Mouse (Mus musculus): ENCODE measurements around the gene Usp36. TPM values are rescaled to one million over a fixed set of nuclear protein-coding genes. Genes with fewer than 3 reads are reported as not detected.

Usp36 gene
- total RNA-seq, 2 experiments from 2014 or later: 24.8 to 26.3 TPM

Other genes starting within 250 kb of the Usp36 start
- gene Dnah17, start 159.6 kb downstream of the Usp36 start, total RNA-seq (2021): under 1 TPM; 0.08 to 0.33 TPM
- 10 to 100 TPM; 62.5 to 71.8 TPM for gene Cyth1, start 41.7 kb downstream of the Usp36 start, total RNA-seq (2021)
- 1 to 10 TPM; 1.2 to 1.3 TPM for gene Cep295nl, start 52.3 kb upstream of the Usp36 start, total RNA-seq (2021)
- gene Timp2, start 65.5 kb upstream of the Usp36 start, total RNA-seq (2021): 100 to 1,000 TPM; 287 to 330 TPM
- 10 to 100 TPM; 12.3 to 14.1 TPM for gene Lgals3bp, start 111.8 kb upstream of the Usp36 start, total RNA-seq (2021)
- 10 to 100 TPM; 38.2 to 40.0 TPM for gene Cant1, start 128.8 kb upstream of the Usp36 start, total RNA-seq (2021)
- 1 to 10 TPM; 6.8 to 9.8 TPM for gene C1qtnf1, start 138.0 kb upstream of the Usp36 start, total RNA-seq (2021)
- 10 to 100 TPM; 13.3 to 13.6 TPM for gene Engase, start 186.6 kb upstream of the Usp36 start, total RNA-seq (2021)

All from left cerebral cortex, postnatal 14 days (tissue).